Mouse (Mus musculus): Measurements from ENCODE around the gene Fmnl2. TPM values are rescaled to one million over a fixed set of nuclear protein-coding genes. Genes with fewer than 3 reads are reported as not detected.

The Fmnl2 gene
- polyA plus RNA-seq, 1 experiment from 2014 or later = 3.3 TPM

- Histone ChIP-seq H3K9me3 (replicated peaks; ENCODE audit: control insufficient read depth, low read length) (no peaks in the 10 kb centered on the region), H3K36me3 (ENCODE audit: control insufficient read depth, insufficient read depth, low read length) (no peaks in the 10 kb centered on the region), H3K27me3 (ENCODE audit: control insufficient read depth, insufficient read depth, low read length) (no peaks in the 10 kb centered on the region), H3K4me2 (ENCODE audit: low read depth, low read length) (no peak overlapping the region), H3K4me1 (ENCODE audit: control insufficient read depth, insufficient read depth, low read length) (peaks cover 19% of the 10 kb centered on the region), H3K9ac (ENCODE audit: low read length) (no peak overlapping the region), H3K27ac (ENCODE audit: low read length) (no peak overlapping the region), H3K4me3 (replicated peaks; ENCODE audit: low read length) (no peak overlapping the region)
- WGBS = 54% methylated on average over 6 of the region's 6 CpGs
- ATAC-seq (ENCODE audit: insufficient read depth, low FRiP score) = 0 out of 2 replicates have a peak, but pooled peaks have one; percentile 43
Observed at GRCm38 (mm10) chr2:52894983-52895621, 37.4 kb downstream of the Fmnl2 start.

DNA sequence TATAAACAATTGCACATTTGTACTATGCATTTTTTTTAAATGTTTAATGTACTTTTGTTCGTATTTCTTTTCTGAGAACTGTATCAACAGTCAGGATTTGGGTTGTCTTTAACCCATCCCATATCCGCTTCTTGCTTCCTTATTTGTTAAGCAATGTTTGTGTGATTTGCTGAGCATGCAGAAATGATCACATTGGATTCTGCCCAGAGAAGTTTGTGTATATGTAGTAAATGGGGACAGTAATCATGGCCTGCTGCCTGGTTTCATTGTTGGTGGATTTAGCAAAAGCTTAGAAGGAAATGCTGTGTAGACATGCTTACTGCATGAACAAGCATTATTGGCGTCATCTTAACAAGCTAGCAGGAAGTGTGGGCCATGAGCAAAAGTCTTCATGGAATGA, 39.3 kb downstream of the Fmnl2 start:
- H3K4me2 ChIP-seq (ENCODE audit: low read depth, low read length) = no peak overlapping the region
- H3K4me3 ChIP-seq (replicated peaks; ENCODE audit: low read length) = no peak overlapping the region
- H3K27ac ChIP-seq (ENCODE audit: low read length) = no peak overlapping the region; the same call in 1 of the 2 replicates
- H3K4me1 ChIP-seq (ENCODE audit: control insufficient read depth, insufficient read depth, low read length) = peaks cover 19% of the 10 kb centered on the region
- no peaks in the 10 kb centered on the region for H3K27me3 ChIP-seq (ENCODE audit: control insufficient read depth, insufficient read depth, low read length)
- H3K9me3 ChIP-seq (replicated peaks; ENCODE audit: control insufficient read depth, low read length) = no peaks in the 10 kb centered on the region
- ATAC-seq (ENCODE audit: insufficient read depth, low FRiP score) = peak; percentile 25; the same call in 1 of the 2 replicates
- WGBS = 47% methylated on average over 3 of the region's 3 CpGs
- no peaks in the 10 kb centered on the region for H3K36me3 ChIP-seq (ENCODE audit: control insufficient read depth, insufficient read depth, low read length)
- H3K9ac ChIP-seq (ENCODE audit: low read length) = no peak overlapping the region

DNA sequence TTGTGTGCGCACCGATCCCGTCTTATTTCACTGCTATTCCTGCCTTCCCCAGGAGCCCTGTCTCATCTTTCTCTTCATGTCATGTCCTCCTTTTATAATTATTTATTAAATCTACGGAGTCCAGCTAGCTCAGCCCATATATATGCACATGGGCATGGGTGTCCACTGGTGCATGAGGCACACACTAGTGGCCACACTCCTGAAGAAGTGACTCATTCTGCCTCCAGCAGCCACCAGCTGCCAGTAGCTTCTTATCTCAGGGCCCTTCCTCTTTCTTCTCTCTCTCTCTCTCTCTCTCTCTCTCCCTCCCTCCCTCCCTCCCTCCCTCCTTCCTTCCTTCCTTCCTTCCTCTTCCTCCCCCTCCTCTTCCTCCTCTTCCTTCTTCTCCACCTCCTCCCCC, 43.1 kb downstream of the Fmnl2 start:
- no peak overlapping the region for H3K4me2 ChIP-seq (ENCODE audit: low read depth, low read length)
- ATAC-seq (ENCODE audit: insufficient read depth, low FRiP score) = no peak
- no peaks in the 10 kb centered on the region for H3K36me3 ChIP-seq (ENCODE audit: control insufficient read depth, insufficient read depth, low read length)
- peaks cover 12% of the 10 kb centered on the region; the same call in 1 of the 2 replicates for H3K4me1 ChIP-seq (ENCODE audit: control insufficient read depth, insufficient read depth, low read length)
- no peak overlapping the region for H3K4me3 ChIP-seq (replicated peaks; ENCODE audit: low read length)
- no peak overlapping the region for H3K27ac ChIP-seq (ENCODE audit: low read length)
- no peaks in the 10 kb centered on the region for H3K27me3 ChIP-seq (ENCODE audit: control insufficient read depth, insufficient read depth, low read length)
- H3K9me3 ChIP-seq (replicated peaks; ENCODE audit: control insufficient read depth, low read length) = no peaks in the 10 kb centered on the region
- 90% methylated on average over 4 of the region's 4 CpGs for WGBS
- H3K9ac ChIP-seq (ENCODE audit: low read length) = no peak overlapping the region

- no peak overlapping the region for H3K27ac ChIP-seq (ENCODE audit: low read length)
- H3K36me3 ChIP-seq (ENCODE audit: control insufficient read depth, insufficient read depth, low read length) = no peaks in the 10 kb centered on the region
- H3K9ac ChIP-seq (ENCODE audit: low read length) = no peak overlapping the region
- ATAC-seq (ENCODE audit: insufficient read depth, low FRiP score) = no peak
- H3K4me3 ChIP-seq (replicated peaks; ENCODE audit: low read length) = no peak overlapping the region
- H3K9me3 ChIP-seq (replicated peaks; ENCODE audit: control insufficient read depth, low read length) = no peaks in the 10 kb centered on the region
- H3K4me1 ChIP-seq (ENCODE audit: control insufficient read depth, insufficient read depth, low read length) = peaks cover 12% of the 10 kb centered on the region; the same call in 1 of the 2 replicates
- WGBS = 89% methylated on average over 6 of the region's 6 CpGs
- no peaks in the 10 kb centered on the region for H3K27me3 ChIP-seq (ENCODE audit: control insufficient read depth, insufficient read depth, low read length)
- no peak overlapping the region for H3K4me2 ChIP-seq (ENCODE audit: low read depth, low read length)
Observed at GRCm38 (mm10) chr2:52901300-52902013, 43.8 kb downstream of the Fmnl2 start.

DNA sequence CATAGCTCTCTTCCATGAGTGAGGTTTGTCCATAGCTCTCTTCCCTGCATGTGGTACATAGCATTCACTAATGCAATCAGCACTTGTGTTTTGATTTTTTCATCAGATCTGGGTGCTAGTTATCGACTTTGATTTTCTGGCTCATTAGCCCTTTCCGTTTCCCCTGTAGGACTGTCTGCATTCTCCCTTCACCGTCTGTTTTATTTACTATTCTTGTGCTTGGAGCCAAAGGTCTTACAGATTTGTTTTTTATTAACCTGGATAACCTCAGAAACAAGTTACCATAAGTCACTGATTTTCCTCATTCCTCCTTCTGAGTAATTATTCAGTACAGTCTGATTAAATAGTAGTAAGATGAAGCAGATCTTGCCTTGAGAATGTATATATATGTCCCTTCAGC, 44.8 kb downstream of the Fmnl2 start:
- no peak overlapping the region for H3K4me3 ChIP-seq (replicated peaks; ENCODE audit: low read length)
- no peak overlapping the region for H3K27ac ChIP-seq (ENCODE audit: low read length)
- 76% methylated on average over 3 of the region's 3 CpGs for WGBS
- H3K9ac ChIP-seq (ENCODE audit: low read length) = no peak overlapping the region
- H3K27me3 ChIP-seq (ENCODE audit: control insufficient read depth, insufficient read depth, low read length) = no peaks in the 10 kb centered on the region
- no peaks in the 10 kb centered on the region for H3K9me3 ChIP-seq (replicated peaks; ENCODE audit: control insufficient read depth, low read length)
- no peak overlapping the region for H3K4me2 ChIP-seq (ENCODE audit: low read depth, low read length)
- no peaks in the 10 kb centered on the region for H3K36me3 ChIP-seq (ENCODE audit: control insufficient read depth, insufficient read depth, low read length)
- ATAC-seq (ENCODE audit: insufficient read depth, low FRiP score) = no peak
- H3K4me1 ChIP-seq (ENCODE audit: control insufficient read depth, insufficient read depth, low read length) = peaks cover 11% of the 10 kb centered on the region

- no peak overlapping the region for H3K27ac ChIP-seq (ENCODE audit: low read length)
- peaks cover 11% of the 10 kb centered on the region for H3K4me1 ChIP-seq (ENCODE audit: control insufficient read depth, insufficient read depth, low read length)
- no peak overlapping the region for H3K4me2 ChIP-seq (ENCODE audit: low read depth, low read length)
- 0 out of 2 replicates have a peak, but pooled peaks have one; percentile 33 for ATAC-seq (ENCODE audit: insufficient read depth, low FRiP score)
- no peak overlapping the region for H3K9ac ChIP-seq (ENCODE audit: low read length)
- H3K4me3 ChIP-seq (replicated peaks; ENCODE audit: low read length) = no peak overlapping the region
- 48% methylated on average over 8 of the region's 8 CpGs for WGBS
- H3K9me3 ChIP-seq (replicated peaks; ENCODE audit: control insufficient read depth, low read length) = no peaks in the 10 kb centered on the region
- no peaks in the 10 kb centered on the region for H3K27me3 ChIP-seq (ENCODE audit: control insufficient read depth, insufficient read depth, low read length)
- H3K36me3 ChIP-seq (ENCODE audit: control insufficient read depth, insufficient read depth, low read length) = no peaks in the 10 kb centered on the region
Observed at GRCm38 (mm10) chr2:52903228-52903963, 45.7 kb downstream of the Fmnl2 start.

GRCm38 (mm10) chr2:52904526-52904925, 46.9 kb downstream of the Fmnl2 start:
- Histone ChIP-seq H3K27ac (ENCODE audit: low read length) (no peak overlapping the region), H3K4me1 (ENCODE audit: control insufficient read depth, insufficient read depth, low read length) (peaks cover 11% of the 10 kb centered on the region), H3K27me3 (ENCODE audit: control insufficient read depth, insufficient read depth, low read length) (no peaks in the 10 kb centered on the region), H3K4me2 (ENCODE audit: low read depth, low read length) (no peak overlapping the region), H3K9ac (ENCODE audit: low read length) (no peak overlapping the region), H3K4me3 (replicated peaks; ENCODE audit: low read length) (no peak overlapping the region), H3K9me3 (replicated peaks; ENCODE audit: control insufficient read depth, low read length) (no peaks in the 10 kb centered on the region), H3K36me3 (ENCODE audit: control insufficient read depth, insufficient read depth, low read length) (no peaks in the 10 kb centered on the region)
- no peak for ATAC-seq (ENCODE audit: insufficient read depth, low FRiP score)
- WGBS = 65% methylated on average over 5 of the region's 5 CpGs

DNA sequence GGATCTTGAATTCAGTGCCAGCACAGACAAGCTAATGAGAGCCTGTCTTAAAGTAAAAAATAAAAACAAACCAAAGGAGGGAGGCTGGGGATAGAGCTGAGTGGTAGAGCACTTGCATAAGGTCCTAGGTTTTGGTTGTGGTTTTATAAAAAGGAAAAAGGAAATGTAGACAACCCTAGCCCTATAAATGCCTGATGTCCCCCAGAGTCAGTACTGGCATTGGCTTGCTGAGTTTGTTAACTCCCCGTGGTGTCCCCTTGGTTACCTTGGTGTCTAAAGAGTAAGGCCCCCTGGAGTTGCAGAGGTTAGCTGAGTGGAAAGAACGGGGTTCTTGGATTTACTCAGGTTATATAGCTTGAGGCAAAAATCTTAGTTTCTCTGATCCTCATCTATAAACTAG, 55.7 kb downstream of the Fmnl2 start:
- Histone ChIP-seq H3K27ac (ENCODE audit: low read length) (no peak overlapping the region), H3K4me1 (ENCODE audit: control insufficient read depth, insufficient read depth, low read length) (0 out of 2 replicates have a peak, but pooled peaks cover 2% of the 10 kb centered on the region), H3K9me3 (replicated peaks; ENCODE audit: control insufficient read depth, low read length) (no peaks in the 10 kb centered on the region), H3K27me3 (ENCODE audit: control insufficient read depth, insufficient read depth, low read length) (no peaks in the 10 kb centered on the region), H3K36me3 (ENCODE audit: control insufficient read depth, insufficient read depth, low read length) (no peaks in the 10 kb centered on the region), H3K4me2 (ENCODE audit: low read depth, low read length) (no peak overlapping the region), H3K9ac (ENCODE audit: low read length) (no peak overlapping the region), H3K4me3 (replicated peaks; ENCODE audit: low read length) (no peak overlapping the region)
- 38% methylated on average over 2 of the region's 2 CpGs for WGBS
- ATAC-seq (ENCODE audit: insufficient read depth, low FRiP score) = no peak

DNA sequence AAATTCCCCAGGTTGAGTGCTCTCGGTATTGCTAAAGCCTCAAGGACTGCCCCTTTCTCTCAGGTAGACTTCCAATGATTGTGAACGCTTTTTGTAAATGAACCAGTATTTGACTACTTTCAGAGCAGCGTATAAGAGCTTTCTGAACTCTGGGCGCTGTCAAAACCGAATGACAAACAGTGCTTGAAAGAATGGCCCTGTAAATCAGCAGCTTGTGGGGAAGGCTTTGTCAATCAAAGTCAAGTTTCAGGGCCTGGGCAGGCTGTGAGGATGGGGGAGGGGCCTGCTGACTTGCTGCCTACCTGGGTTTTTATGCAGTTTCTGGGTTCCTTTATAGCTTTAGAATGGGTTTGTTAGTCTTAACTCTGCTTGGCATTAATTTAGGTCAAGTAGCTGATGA, 56.1 kb downstream of the Fmnl2 start:
- Histone ChIP-seq H3K36me3 (ENCODE audit: control insufficient read depth, insufficient read depth, low read length) (no peaks in the 10 kb centered on the region), H3K27ac (ENCODE audit: low read length) (no peak overlapping the region), H3K4me2 (ENCODE audit: low read depth, low read length) (no peak overlapping the region), H3K9ac (ENCODE audit: low read length) (no peak overlapping the region), H3K27me3 (ENCODE audit: control insufficient read depth, insufficient read depth, low read length) (no peaks in the 10 kb centered on the region), H3K4me3 (replicated peaks; ENCODE audit: low read length) (no peak overlapping the region), H3K9me3 (replicated peaks; ENCODE audit: control insufficient read depth, low read length) (no peaks in the 10 kb centered on the region), H3K4me1 (ENCODE audit: control insufficient read depth, insufficient read depth, low read length) (0 out of 2 replicates have a peak, but pooled peaks cover 2% of the 10 kb centered on the region)
- ATAC-seq (ENCODE audit: insufficient read depth, low FRiP score) = 0 out of 2 replicates have a peak, but pooled peaks have one; percentile 44
- 31% methylated on average over 5 of the region's 5 CpGs for WGBS
